Mouse (Mus musculus) CH12.LX (cell line): Measurements from ENCODE around the gene Esr1.

Experiments used
- JUND ChIP-seq: conservative IDR thresholded peaks from 2 replicates; pipeline ENCODE4 v1.6.1; 2011; ENCODE audit warnings: low read depth, low read length, improper control_type of control experiment
- MEF2A ChIP-seq: IDR thresholded peaks from 2 replicates; pipeline ENCODE4 v1.6.1; 2014; ENCODE audit warnings: low read depth, mild to moderate bottlenecking, inconsistent platforms, low read length, improper control_type of control experiment, borderline replicate concordance
- SMC3 ChIP-seq: IDR thresholded peaks from 2 replicates; pipeline ENCODE4 v1.6.1; 2011; ENCODE audit warnings: low read depth, low read length, improper control_type of control experiment

DNA sequence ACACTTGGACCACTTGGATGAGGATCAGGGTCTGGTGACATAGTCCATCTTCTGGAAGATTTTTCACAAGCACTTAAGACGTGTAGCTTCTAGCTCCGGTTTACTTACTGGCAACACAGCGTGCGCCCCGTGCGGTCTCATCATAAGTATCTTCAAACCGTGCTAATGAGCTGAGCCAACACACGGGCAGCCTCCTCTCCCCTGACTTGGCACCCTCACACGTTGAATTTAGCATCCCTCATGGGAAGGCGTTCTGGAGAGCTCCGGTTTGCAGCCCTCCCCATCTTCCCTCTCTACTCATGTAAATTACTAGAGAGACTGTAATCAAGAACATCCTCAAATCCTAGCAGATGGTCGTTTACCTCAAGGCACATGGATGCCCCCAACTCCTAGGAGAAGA lies 12.5 kb upstream of the Esr1 start:
- no peak for TF ChIP-seq MEF2A
- TF ChIP-seq SMC3: no peak
- TF ChIP-seq JUND: no peak
